Mouse (Mus musculus): Measurements from ENCODE around the gene Arid3a.

DNA sequence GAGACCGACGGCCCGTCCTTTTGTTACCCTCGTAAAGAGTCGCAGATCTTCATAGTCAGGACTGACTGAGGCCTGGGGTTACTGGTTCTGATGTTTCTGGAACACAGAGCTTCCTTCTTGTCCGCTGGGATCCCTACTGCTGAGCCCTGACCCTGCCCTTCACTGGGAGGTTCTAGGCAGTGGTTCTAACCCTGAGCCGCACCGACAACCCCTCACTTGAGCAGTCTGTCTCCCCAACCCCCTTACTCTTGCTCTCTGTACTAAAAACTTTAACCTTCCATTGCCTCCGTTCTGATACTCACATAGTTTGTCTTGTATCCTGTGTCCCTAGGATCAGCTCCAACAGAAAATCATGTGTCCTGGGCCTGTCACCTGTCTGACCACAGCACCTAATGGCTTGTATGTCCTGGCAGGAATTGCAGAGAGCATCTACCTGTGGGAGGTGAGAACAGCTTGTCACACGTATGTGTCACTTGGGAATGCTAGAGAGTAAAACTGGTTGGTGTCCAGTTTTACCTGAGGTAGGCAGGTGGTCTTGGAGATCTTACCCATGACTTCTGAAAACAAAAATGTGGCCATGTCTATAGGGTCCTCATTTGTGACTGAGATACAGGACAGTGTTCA is 33.9 kb downstream of the Arid3a start:
- TF ChIP-seq POLR2A (IDR thresholded peaks at IDR 0.05; ENCODE audit: control insufficient read depth, low read depth, low read length), result no peak
- no peak for TF ChIP-seq CTCF (IDR thresholded peaks at IDR 0.05; ENCODE audit: control insufficient read depth, insufficient read depth, insufficient replicate concordance, low read depth, low read length)
